ENCODE assay signal across 21 mouse cellular contexts in genomic region chr13:119231556-119231955, GRCm38 (mm10).
A peak's percentile ranks its signal among the peaks of the same experiment; 100 is the strongest.
DNase-seq lines count a peak whose midpoint lies in the region; ATAC-seq and TF ChIP-seq lines count a peak whose summit lies in the region.
"Had no signal": no experiment of that assay in that cellular context is flagged by ENCODE, and none has a peak within 500 bp of the region (broad histone marks: within the 10 kb centered on the region; RNA-seq: fewer than 3 reads in every experiment).

No protein-coding gene starts in this region.

- H3K4me3 ChIP-seq in lung, embryonic 14.5 days (ENCODE audit: low read depth, low read length): no peak overlapping the region
- H3K4me3 ChIP-seq in MEL (ENCODE audit: control insufficient read depth in 1 of 2, insufficient read depth in 1 of 2, low read depth in 2 of 2, low read length in 2 of 2): peak overlapping the region; percentile 28 to 30; a peak in 3 of 4 replicates
- no peak overlapping the region for H3K4me3 ChIP-seq in liver, embryonic 12.5 days
- H3K4me3 ChIP-seq in liver, embryonic 16.5 days (ENCODE audit: low read depth, low read length): no peak overlapping the region
- H3K4me3 ChIP-seq: embryonic facial prominence, embryonic 12.5 days; forebrain, embryonic 15.5 days; heart, embryonic 13.5 days; hindbrain, embryonic 12.5 days had no signal

- no peak for TF ChIP-seq RAD21 in MEL (IDR thresholded peaks at IDR 0.05; ENCODE audit: low read depth, low read length)

- H3K9me3 ChIP-seq in lung, embryonic 14.5 days (ENCODE audit: low read depth, low read length): no peaks in the 10 kb centered on the region
- no peaks in the 10 kb centered on the region for H3K9me3 ChIP-seq in MEL (replicated peaks; ENCODE audit: insufficient read depth, low read length)
- H3K9me3 ChIP-seq in liver, embryonic 12.5 days (replicated peaks): no peaks in the 10 kb centered on the region
- H3K9me3 ChIP-seq in liver, embryonic 16.5 days (replicated peaks; ENCODE audit: control insufficient read depth, low read length): no peaks in the 10 kb centered on the region
- H3K9me3 ChIP-seq: embryonic facial prominence, embryonic 12.5 days; forebrain, embryonic 15.5 days; heart, embryonic 13.5 days; hindbrain, embryonic 12.5 days had no signal

- intact Hi-C loops in left cerebral cortex, postnatal 10 days (cut with DNase I): no loop called here

- H3K4me2 ChIP-seq in lung, embryonic 14.5 days: no peak overlapping the region
- peak overlapping the region; percentile 59 for H3K4me2 ChIP-seq in liver, embryonic 12.5 days
- no peak overlapping the region for H3K4me2 ChIP-seq in liver, embryonic 16.5 days (ENCODE audit: low read depth, low read length)
- H3K4me2 ChIP-seq: embryonic facial prominence, embryonic 12.5 days; forebrain, embryonic 15.5 days; hindbrain, embryonic 12.5 days had no signal

- no peak for TF ChIP-seq POLR2A in MEL (IDR thresholded peaks at IDR 0.05; ENCODE audit: control insufficient read depth in 1 of 2, insufficient read depth in 1 of 2, low read depth in 1 of 2, low read length in 2 of 2, poor library complexity in 1 of 2)

- no peaks in the 10 kb centered on the region for H3K4me1 ChIP-seq in lung, embryonic 14.5 days (ENCODE audit: insufficient read depth)
- peaks cover 11 to 13% of the 10 kb centered on the region in 2 experiments for H3K4me1 ChIP-seq in MEL (ENCODE audit: control insufficient read depth in 1 of 2, insufficient read depth in 2 of 2, low read length in 2 of 2)
- peaks cover 32% of the 10 kb centered on the region for H3K4me1 ChIP-seq in liver, embryonic 12.5 days
- peaks cover 20% of the 10 kb centered on the region for H3K4me1 ChIP-seq in liver, embryonic 16.5 days (ENCODE audit: control insufficient read depth, low read depth, low read length)
- H3K4me1 ChIP-seq: embryonic facial prominence, embryonic 12.5 days; forebrain, embryonic 15.5 days; hindbrain, embryonic 12.5 days had no signal

- no peak overlapping the region for H3K27ac ChIP-seq in lung, embryonic 14.5 days (ENCODE audit: low read depth)
- H3K27ac ChIP-seq in MEL (ENCODE audit: control insufficient read depth, low read depth, low read length): peak overlapping the region; percentile 75
- peak overlapping the region; percentile 92 for H3K27ac ChIP-seq in liver, embryonic 12.5 days
- H3K27ac ChIP-seq in liver, embryonic 16.5 days (ENCODE audit: low read length): peak overlapping the region; percentile 70; the same call in 1 of the 2 replicates
- H3K27ac ChIP-seq: embryonic facial prominence, embryonic 12.5 days; forebrain, embryonic 15.5 days; heart, embryonic 13.5 days; hindbrain, embryonic 12.5 days had no signal

- DNase-seq in lung, embryonic 14.5 days: peak; percentile 76
- DNase-seq in lung, postnatal 25 days (ENCODE audit: low spot score): no peak
- peak; percentile 44 for DNase-seq in MEL (ENCODE audit: low read depth, low spot score)
- no peak for DNase-seq in left cerebral cortex, postnatal 10 days (ENCODE audit: extremely low spot score in 1 of 2, low spot score in 2 of 2)
- no peak for DNase-seq in adrenal gland, postnatal 25 days
- DNase-seq: adrenal gland, postnatal 10 days; cerebellum, adult 11-12 months; cerebellum, adult 9-10 months; cerebellum, postnatal 25 days; gastrocnemius, postnatal 10 days; heart, adult 18-20 months; heart, postnatal 4 days had no signal

- no peaks in the 10 kb centered on the region for H3K79me2 ChIP-seq in MEL (ENCODE audit: control insufficient read depth, insufficient read depth, low read length, poor library complexity)

- TF ChIP-seq EP300 in MEL (IDR thresholded peaks at IDR 0.05; ENCODE audit: low read depth in 1 of 2, low read length in 2 of 2): peak; percentile 17 to 62; a peak in 3 of 4 replicates

- no peak overlapping the region for H3K9ac ChIP-seq in lung, embryonic 14.5 days
- H3K9ac ChIP-seq in MEL (ENCODE audit: control insufficient read depth, low read depth, low read length, poor library complexity, severe bottlenecking): peak overlapping the region; percentile 42
- no peak overlapping the region for H3K9ac ChIP-seq in liver, embryonic 12.5 days
- H3K9ac ChIP-seq in liver, embryonic 16.5 days (ENCODE audit: low read depth, low read length): no peak overlapping the region
- H3K9ac ChIP-seq: embryonic facial prominence, embryonic 12.5 days; forebrain, embryonic 15.5 days; heart, embryonic 13.5 days; hindbrain, embryonic 12.5 days had no signal

- H3K36me3 ChIP-seq in lung, embryonic 14.5 days (ENCODE audit: insufficient read depth): no peaks in the 10 kb centered on the region
- H3K36me3 ChIP-seq in MEL (ENCODE audit: control insufficient read depth in 1 of 2, insufficient read depth in 2 of 2, low read length in 2 of 2): peaks cover 0 to 26% of the 10 kb centered on the region in 2 experiments; a peak in 2 of 4 replicates
- H3K36me3 ChIP-seq in liver, embryonic 12.5 days: no peaks in the 10 kb centered on the region
- H3K36me3 ChIP-seq in liver, embryonic 16.5 days (ENCODE audit: control insufficient read depth, insufficient read depth): no peaks in the 10 kb centered on the region
- H3K36me3 ChIP-seq: embryonic facial prominence, embryonic 12.5 days; forebrain, embryonic 15.5 days; heart, embryonic 13.5 days; hindbrain, embryonic 12.5 days had no signal

- TF ChIP-seq CTCF in lung, embryonic 14.5 days (IDR thresholded peaks at IDR 0.05; ENCODE audit: low read depth): no peak
- TF ChIP-seq CTCF in MEL (IDR thresholded peaks at IDR 0.05 in 2 of 3, conservative IDR thresholded peaks at IDR 0.05 in 1 of 3; ENCODE audit: control insufficient read depth in 1 of 3, insufficient read depth in 1 of 3, low read depth in 2 of 3, low read length in 3 of 3, poor library complexity in 1 of 3, severe bottlenecking in 1 of 3): no peak

- no peaks in the 10 kb centered on the region for H3K27me3 ChIP-seq in lung, embryonic 14.5 days (ENCODE audit: insufficient read depth, low read length)
- H3K27me3 ChIP-seq in MEL (ENCODE audit: control insufficient read depth in 1 of 2, insufficient read depth in 2 of 2, low read length in 2 of 2): no peaks in the 10 kb centered on the region
- H3K27me3 ChIP-seq in liver, embryonic 12.5 days (replicated peaks): no peaks in the 10 kb centered on the region
- no peaks in the 10 kb centered on the region for H3K27me3 ChIP-seq in liver, embryonic 16.5 days (ENCODE audit: control insufficient read depth, insufficient read depth, low read depth, low read length)
- H3K27me3 ChIP-seq: embryonic facial prominence, embryonic 12.5 days; forebrain, embryonic 15.5 days; heart, embryonic 13.5 days; hindbrain, embryonic 12.5 days; Patski had no signal

- WGBS in lung, embryonic 14.5 days: 33% methylated on average over 11 of the region's 11 CpGs
- 77% methylated on average over 11 of the region's 11 CpGs for WGBS in liver, embryonic 12.5 days (ENCODE audit: insufficient replicate concordance)
- WGBS in liver, embryonic 16.5 days (ENCODE audit: insufficient replicate concordance): 73% methylated on average over 11 of the region's 11 CpGs

- ATAC-seq in lung, embryonic 14.5 days (ENCODE audit: insufficient read depth): peak; percentile 82; the same call in 1 of the 2 replicates
- ATAC-seq in liver, embryonic 12.5 days: no peak
- ATAC-seq in liver, embryonic 16.5 days (ENCODE audit: low read depth): no peak
- ATAC-seq: forebrain, embryonic 15.5 days; hindbrain, embryonic 16.5 days; inflammation-experienced regulatory T-cells, adult 6 months; Patski had no signal

TF ChIP-seq in MEL, 35 proteins besides CTCF, POLR2A, EP300 and RAD21:
- TF ChIP-seq MAX (IDR thresholded peaks at IDR 0.05; ENCODE audit: low read length) (no peak), POLR2AphosphoS5 (IDR thresholded peaks at IDR 0.05; ENCODE audit: borderline replicate concordance, low read depth, low read length) (no peak), TCF12 (IDR thresholded peaks at IDR 0.05; ENCODE audit: low read depth, low read length) (peak; percentile 58; the same call in 1 of the 2 replicates), ZMIZ1 (IDR thresholded peaks at IDR 0.05; ENCODE audit: low read depth, low read length) (no peak), GATA1 (IDR thresholded peaks at IDR 0.05; ENCODE audit: low read depth, low read length) (peak; percentile 38), TBP (IDR thresholded peaks at IDR 0.05; ENCODE audit: low read depth, low read length) (no peak), MAZ (IDR thresholded peaks at IDR 0.05; ENCODE audit: low read depth, low read length) (no peak), TAL1 (IDR thresholded peaks at IDR 0.05; ENCODE audit: low read length) (no peak), MXI1 (IDR thresholded peaks at IDR 0.05; ENCODE audit: low read depth, low read length) (no peak), ZKSCAN1 (IDR thresholded peaks at IDR 0.05; ENCODE audit: low read depth, low read length) (no peak), BHLHE40 (IDR thresholded peaks at IDR 0.05; ENCODE audit: borderline replicate concordance, low read depth, low read length) (peak; percentile 66; the same call in 1 of the 2 replicates), USF1 (IDR thresholded peaks at IDR 0.05; ENCODE audit: low read depth, low read length) (no peak), ELF1 (IDR thresholded peaks at IDR 0.05; ENCODE audit: low read depth, low read length) (no peak), POLR2AphosphoS2 (IDR thresholded peaks at IDR 0.05; ENCODE audit: low read length) (no peak), HCFC1 (IDR thresholded peaks at IDR 0.05; ENCODE audit: low read depth, low read length) (no peak), ETS1 (IDR thresholded peaks at IDR 0.05; ENCODE audit: low read depth, low read length) (peak; percentile 72), MAFK (IDR thresholded peaks at IDR 0.05; ENCODE audit: borderline replicate concordance, low read depth, low read length) (peak; percentile 78), MEF2A (IDR thresholded peaks at IDR 0.05; ENCODE audit: extremely low read depth, insufficient replicate concordance, low read depth, low read length, poor library complexity, severe bottlenecking) (peak; percentile 72; the same call in 1 of the 2 replicates), ZNF384 (IDR thresholded peaks at IDR 0.05; ENCODE audit: low read depth, low read length) (no peak), NELFE (IDR thresholded peaks at IDR 0.05; ENCODE audit: low read depth, low read length) (no peak), JUND (IDR thresholded peaks at IDR 0.05; ENCODE audit: low read depth, low read length) (no peak), MYC (IDR thresholded peaks at IDR 0.05; ENCODE audit: low read depth, low read length) (no peak)

Comparison
In these comparisons a context has a peak if more than half of its experiments do, and no peak if none do; other contexts are left out.
1. DNase-seq: peak in lung, embryonic 14.5 days (single experiment) and MEL (single experiment); none in lung, postnatal 25 days (single experiment), left cerebral cortex, postnatal 10 days (0 of 2) and adrenal gland, postnatal 25 days (single experiment).
2. H3K4me3 ChIP-seq: peak in MEL (2 of 2); none in lung, embryonic 14.5 days (single experiment), liver, embryonic 12.5 days (single experiment) and liver, embryonic 16.5 days (single experiment).